Mouse (Mus musculus) MEL (cell line): Measurements from ENCODE around the gene Eif5a. TPM values are rescaled to one million over a fixed set of nuclear protein-coding genes. Genes with fewer than 3 reads are reported as not detected.

Experiments used
- DNase-seq: peaks from one replicate; pipeline ENCODE4 v3.0.0; 2011; ENCODE audit warnings: low read depth, low spot score
- H3K27ac ChIP-seq: 2 replicates; pipeline ENCODE4 v1.5.1; 2012; ENCODE audit warnings: low read depth, mild to moderate bottlenecking, control low read depth, low read length, moderate library complexity; ENCODE audit not compliant: control insufficient read depth
- H3K27me3 ChIP-seq, 2 experiments: fragments of 150-350 bp in 1 of 2; sonication (generic) in 1 of 2; 2 replicates each; pipeline ENCODE4 v1.6.1; 2012; ENCODE audit warnings: low read length in 2 of 2, mild to moderate bottlenecking in 2 of 2, improper control_type of control experiment in 1 of 2, moderate library complexity in 1 of 2; ENCODE audit not compliant: insufficient read depth in 2 of 2, control insufficient read depth in 1 of 2
- H3K36me3 ChIP-seq, 2 experiments: 2 replicates each; pipeline ENCODE4 v1.6.1; 2012 to 2014; ENCODE audit warnings: low read length in 2 of 2, improper control_type of control experiment in 1 of 2, inconsistent platforms in 1 of 2, mild to moderate bottlenecking in 1 of 2; ENCODE audit not compliant: insufficient read depth in 2 of 2, control insufficient read depth in 1 of 2
- H3K4me1 ChIP-seq, 2 experiments: fragments of 150-350 bp in 1 of 2; sonication (generic) in 1 of 2; 2 replicates each; pipeline ENCODE4 v1.6.1; 2012; ENCODE audit warnings: low read length in 2 of 2, improper control_type of control experiment in 1 of 2, mild to moderate bottlenecking in 1 of 2; ENCODE audit not compliant: insufficient read depth in 2 of 2, control insufficient read depth in 1 of 2
- H3K4me3 ChIP-seq, 2 experiments: fragments of 150-350 bp in 1 of 2; sonication (generic) in 1 of 2; 2 replicates each; pipeline ENCODE4 v1.5.1; 2012; ENCODE audit warnings: low read depth in 2 of 2, low read length in 2 of 2, mild to moderate bottlenecking in 2 of 2, moderate library complexity in 2 of 2, control low read depth in 1 of 2, improper control_type of control experiment in 1 of 2; ENCODE audit not compliant: control insufficient read depth in 1 of 2, insufficient read depth in 1 of 2
- H3K79me2 ChIP-seq: 2 replicates; pipeline ENCODE4 v1.6.1; 2012; ENCODE audit warnings: mild to moderate bottlenecking, low read length, moderate library complexity; ENCODE audit not compliant: control insufficient read depth, poor library complexity, insufficient read depth
- H3K9ac ChIP-seq: 2 replicates; pipeline ENCODE4 v1.6.1; 2012; ENCODE audit warnings: low read depth, mild to moderate bottlenecking, control low read depth, low read length, moderate library complexity; ENCODE audit not compliant: control insufficient read depth, poor library complexity, severe bottlenecking
- H3K9me3 ChIP-seq: fragments of 150-350 bp; sonication (generic); replicated peaks from 2 replicates; pipeline ENCODE4 v1.6.1; 2012; ENCODE audit warnings: mild to moderate bottlenecking, low read length, improper control_type of control experiment, moderate library complexity; ENCODE audit not compliant: insufficient read depth
- BHLHE40 ChIP-seq: IDR thresholded peaks from 2 replicates; pipeline ENCODE4 v1.6.1; 2012; ENCODE audit warnings: low read depth, mild to moderate bottlenecking, inconsistent platforms, low read length, improper control_type of control experiment, borderline replicate concordance
- CHD1 ChIP-seq: IDR thresholded peaks from 2 replicates; pipeline ENCODE4 v1.6.1; 2012; ENCODE audit warnings: low read depth, mild to moderate bottlenecking, inconsistent platforms, low read length, improper control_type of control experiment
- CHD2 ChIP-seq: IDR thresholded peaks from 2 replicates; pipeline ENCODE4 v1.6.1; 2011; ENCODE audit warnings: low read length, improper control_type of control experiment
- CTCF ChIP-seq, 3 experiments: IDR thresholded peaks in 2 of 3; conservative IDR thresholded peaks in 1 of 3; 2 replicates each; pipeline ENCODE4 v1.5.1; 2011 to 2012; ENCODE audit warnings: low read length in 3 of 3, low read depth in 2 of 3, mild to moderate bottlenecking in 2 of 3, improper control_type of control experiment in 1 of 3, inconsistent platforms in 1 of 3, mixed read lengths in 1 of 3, moderate library complexity in 1 of 3; ENCODE audit not compliant: control insufficient read depth in 1 of 3, insufficient read depth in 1 of 3, poor library complexity in 1 of 3, severe bottlenecking in 1 of 3
- E2F4 ChIP-seq: IDR thresholded peaks from 2 replicates; pipeline ENCODE4 v1.6.1; 2011; ENCODE audit warnings: low read depth, low read length, improper control_type of control experiment, borderline replicate concordance
- EP300 ChIP-seq, 2 experiments: IDR thresholded peaks; 2 replicates each; pipeline ENCODE4 v1.6.1; 2011; ENCODE audit warnings: improper control_type of control experiment in 2 of 2, low read length in 2 of 2, low read depth in 1 of 2, mild to moderate bottlenecking in 1 of 2
- ETS1 ChIP-seq: IDR thresholded peaks from 2 replicates; pipeline ENCODE4 v1.6.1; 2012; ENCODE audit warnings: low read depth, mild to moderate bottlenecking, inconsistent platforms, low read length, improper control_type of control experiment, moderate library complexity
- GATA1 ChIP-seq: IDR thresholded peaks from 2 replicates; pipeline ENCODE4 v1.6.1; 2011; ENCODE audit warnings: low read depth, low read length, improper control_type of control experiment
- HCFC1 ChIP-seq: IDR thresholded peaks from 2 replicates; pipeline ENCODE4 v1.6.1; 2012; ENCODE audit warnings: low read depth, mild to moderate bottlenecking, inconsistent platforms, low read length, improper control_type of control experiment, moderate library complexity
- JUND ChIP-seq: IDR thresholded peaks from 2 replicates; pipeline ENCODE4 v1.6.1; 2011; ENCODE audit warnings: low read depth, mild to moderate bottlenecking, improper control_type of control experiment, low read length
- KAT2A ChIP-seq: conservative IDR thresholded peaks from 2 replicates; pipeline ENCODE4 v1.6.1; 2012; ENCODE audit warnings: low read depth, low read length, improper control_type of control experiment, inconsistent platforms
- MAX ChIP-seq: IDR thresholded peaks from 2 replicates; pipeline ENCODE4 v1.6.1; 2011; ENCODE audit warnings: low read length, improper control_type of control experiment
- MAZ ChIP-seq: IDR thresholded peaks from 2 replicates; pipeline ENCODE4 v1.6.1; 2012; ENCODE audit warnings: low read depth, mild to moderate bottlenecking, inconsistent platforms, low read length, improper control_type of control experiment
- MEF2A ChIP-seq: IDR thresholded peaks from 2 replicates; pipeline ENCODE4 v1.6.1; 2014; ENCODE audit warnings: low read depth, mild to moderate bottlenecking, inconsistent platforms, low read length, improper control_type of control experiment; ENCODE audit not compliant: poor library complexity, insufficient replicate concordance, severe bottlenecking; ENCODE audit errors: extremely low read depth
- MXI1 ChIP-seq: IDR thresholded peaks from 2 replicates; pipeline ENCODE4 v1.6.1; 2011; ENCODE audit warnings: mild to moderate bottlenecking, low read depth, low read length, improper control_type of control experiment
- MYC ChIP-seq: IDR thresholded peaks from 2 replicates; pipeline ENCODE4 v1.6.1; 2011; ENCODE audit warnings: low read depth, mild to moderate bottlenecking, low read length, improper control_type of control experiment, moderate library complexity
- NELFE ChIP-seq: IDR thresholded peaks from 2 replicates; pipeline ENCODE4 v1.6.1; 2011; ENCODE audit warnings: low read depth, low read length, improper control_type of control experiment
- NRF1 ChIP-seq: IDR thresholded peaks from 2 replicates; pipeline ENCODE4 v1.6.1; 2014; ENCODE audit warnings: low read depth, mild to moderate bottlenecking, inconsistent platforms, low read length, improper control_type of control experiment, moderate library complexity; ENCODE audit not compliant: poor library complexity, insufficient read depth, severe bottlenecking
- POLR2A ChIP-seq, 2 experiments: IDR thresholded peaks; 2 replicates each; pipeline ENCODE4 v1.6.1; 2011 to 2012; ENCODE audit warnings: low read length in 2 of 2, mild to moderate bottlenecking in 2 of 2, control low read depth in 1 of 2, improper control_type of control experiment in 1 of 2, low read depth in 1 of 2, moderate library complexity in 1 of 2; ENCODE audit not compliant: control insufficient read depth in 1 of 2, insufficient read depth in 1 of 2, poor library complexity in 1 of 2
- POLR2AphosphoS2 ChIP-seq: IDR thresholded peaks from 2 replicates; pipeline ENCODE4 v1.6.1; 2011; ENCODE audit warnings: low read length, improper control_type of control experiment
- POLR2AphosphoS5 ChIP-seq: IDR thresholded peaks from 2 replicates; pipeline ENCODE4 v1.6.1; 2012; ENCODE audit warnings: low read depth, borderline replicate concordance, mild to moderate bottlenecking, inconsistent platforms, low read length, moderate library complexity, mixed read lengths
- RCOR1 ChIP-seq: IDR thresholded peaks from 2 replicates; pipeline ENCODE4 v1.6.1; 2012; ENCODE audit warnings: low read depth, mild to moderate bottlenecking, inconsistent platforms, low read length, improper control_type of control experiment
- SIN3A ChIP-seq: IDR thresholded peaks from 2 replicates; pipeline ENCODE4 v1.6.1; 2012; ENCODE audit warnings: low read length, improper control_type of control experiment, inconsistent platforms
- SMC3 ChIP-seq: IDR thresholded peaks from 2 replicates; pipeline ENCODE4 v1.6.1; 2011; ENCODE audit warnings: low read depth, low read length, improper control_type of control experiment
- TAL1 ChIP-seq: IDR thresholded peaks from 2 replicates; pipeline ENCODE4 v1.6.1; 2012; ENCODE audit warnings: mild to moderate bottlenecking, inconsistent platforms, low read length, moderate library complexity, mixed read lengths
- TBP ChIP-seq: IDR thresholded peaks from 2 replicates; pipeline ENCODE4 v1.8.0; 2011; ENCODE audit warnings: low read depth, low read length, improper control_type of control experiment
- TCF12 ChIP-seq: IDR thresholded peaks from 2 replicates; pipeline ENCODE4 v1.6.1; 2014; ENCODE audit warnings: low read depth, mild to moderate bottlenecking, inconsistent platforms, low read length, improper control_type of control experiment, moderate library complexity
- UBTF ChIP-seq: IDR thresholded peaks from 2 replicates; pipeline ENCODE4 v1.6.1; 2012; ENCODE audit warnings: low read depth, mild to moderate bottlenecking, inconsistent platforms, low read length, improper control_type of control experiment, moderate library complexity, borderline replicate concordance; ENCODE audit not compliant: insufficient read depth
- ZC3H11A ChIP-seq: IDR thresholded peaks from 2 replicates; pipeline ENCODE4 v1.6.1; 2012; ENCODE audit warnings: low read depth, mild to moderate bottlenecking, inconsistent platforms, low read length, improper control_type of control experiment
- ZMIZ1 ChIP-seq: IDR thresholded peaks from 2 replicates; pipeline ENCODE4 v1.6.1; 2012; ENCODE audit warnings: low read depth, mild to moderate bottlenecking, inconsistent platforms, low read length, improper control_type of control experiment, moderate library complexity
- ZNF384 ChIP-seq: IDR thresholded peaks from 2 replicates; pipeline ENCODE4 v1.6.1; 2012; ENCODE audit warnings: low read depth, mild to moderate bottlenecking, inconsistent platforms, low read length, improper control_type of control experiment
- polyA plus RNA-seq, 2 experiments: library from polyadenylated mRNA; stranded (reverse) in 1 of 2; unstranded in 1 of 2; fragments of >175 nt in 1 of 2; fragments of >200 nt in 1 of 2; gene quantifications; 2 replicates each; pipeline versions ENCODE4 v1.2.1 to v1.2.4; 2012; ENCODE audit warnings: low replicate concordance in 2 of 2, low read depth in 1 of 2; ENCODE audit not compliant: insufficient read length in 2 of 2, insufficient read depth in 1 of 2, missing spikeins in 1 of 2
- total RNA-seq: library from RNA; depleted of rRNA; stranded (reverse); fragments of 300-350 nt; gene quantifications from 2 replicates; pipeline ENCODE4 v1.2.3, GENCODE M21; 2012

The Eif5a gene
- total and polyA plus RNA-seq, 3 experiments: 1,272 to 3,185 (median 1,428) TPM

GRCm38 (mm10) chr11:69880853-69881603 lies 40.7 kb downstream of the Eif5a start, which contains the start of gene Kctd11:
Gene Kctd11, minus strand, starts transcription at chr11:69881406.
- Histone ChIP-seq H3K79me2 (no peaks in the 10 kb centered on the region), H3K27me3 (no peaks in the 10 kb centered on the region), H3K4me1 (peaks cover 14 to 61% of the 10 kb centered on the region in 2 experiments), H3K27ac (no peak within 1 kb of the TSS), H3K9me3 (no peaks in the 10 kb centered on the region), H3K9ac (0 out of 2 replicates have a peak within 1 kb of the TSS, but pooled peaks have one; percentile 10), H3K36me3 (peaks cover 0 to 37% of the 10 kb centered on the region in 2 experiments; a peak in 2 of 4 replicates), H3K4me3 (peak within 1 kb of the TSS in 1 of 2 experiments; percentile 30; a peak in 2 of 4 replicates)
- DNase-seq: peak; percentile 51
- TF ChIP-seq TCF12 (no peak), POLR2AphosphoS2 (no peak), MYC (no peak), KAT2A (no peak), POLR2AphosphoS5 (no peak), TBP (no peak), CHD2 (no peak), TAL1 (no peak), BHLHE40 (no peak), ZMIZ1 (no peak), CTCF (IDR thresholded peaks at IDR 0.05 in 2 of 3, conservative IDR thresholded peaks at IDR 0.05 in 1 of 3; ENCODE audit: control insufficient read depth in 1 of 3, insufficient read depth in 1 of 3, low read depth in 2 of 3, low read length in 3 of 3, poor library complexity in 1 of 3, severe bottlenecking in 1 of 3) (peak in 2 of 3 experiments; percentile 13 to 22; a peak in 2 of 6 replicates), CHD1 (no peak), SIN3A (0 out of 2 replicates have a peak, but pooled peaks have one; percentile 18), NRF1 (no peak), MXI1 (no peak), ZC3H11A (no peak), E2F4 (no peak), MAZ (peak; percentile 24; the same call in 1 of the 2 replicates), UBTF (no peak), RCOR1 (no peak), EP300 (IDR thresholded peaks at IDR 0.05; ENCODE audit: low read depth in 1 of 2, low read length in 2 of 2) (no peak), ZNF384 (no peak), NELFE (no peak), HCFC1 (no peak), SMC3 (0 out of 2 replicates have a peak, but pooled peaks have one; percentile 20), POLR2A (IDR thresholded peaks at IDR 0.05; ENCODE audit: control insufficient read depth in 1 of 2, insufficient read depth in 1 of 2, low read depth in 1 of 2, low read length in 2 of 2, poor library complexity in 1 of 2) (no peak; a peak in 1 of 4 replicates), JUND (no peak), ETS1 (no peak), GATA1 (no peak), MAX (0 out of 2 replicates have a peak, but pooled peaks have one; percentile 21), MEF2A (no peak)
